Mouse (Mus musculus) ZHBTc4 (cell line): ENCODE data around the gene Glyr1.

Experiments used
- DNase-seq: peaks from one replicate; pipeline ENCODE4 v3.0.0-alpha.2; 2011; ENCODE audit warnings: low read depth, low spot score

Glyr1 gene

GRCm38 (mm10) chr16:4964731-4965391 is 84.8 kb downstream of the Glyr1 start:
- no peak for DNase-seq
